ENCODE assay signal across 22 mouse cellular contexts in genomic region chr14:120271096-120271495, GRCm38 (mm10). TPM values are rescaled to one million over a fixed set of nuclear protein-coding genes. Genes with fewer than 3 reads are reported as not detected.
DNase-seq lines count a peak whose midpoint lies in the region; ATAC-seq and TF ChIP-seq lines count a peak whose summit lies in the region.
"Had no signal": no experiment of that assay in that cellular context is flagged by ENCODE, and none has a peak within 500 bp of the region (broad histone marks: within the 10 kb centered on the region; RNA-seq: fewer than 3 reads in every experiment).

No protein-coding gene starts in this region.

- TF ChIP-seq POLR2A in kidney, adult 2 months (IDR thresholded peaks at IDR 0.05; ENCODE audit: low read depth, low read length) = no peak

- ATAC-seq in intestine, embryonic 16.5 days = peak; percentile 77
- ATAC-seq in kidney, embryonic 16.5 days (ENCODE audit: low FRiP score, low TSS enrichment) = peak; percentile 53
- peak; percentile 39; the same call in 1 of the 2 replicates for ATAC-seq in stomach, embryonic 16.5 days (ENCODE audit: insufficient read depth, low FRiP score)
- ATAC-seq in forebrain, embryonic 16.5 days = no peak

- WGBS in kidney, adult 2 months = 42% methylated on average over 8 of the region's 8 CpGs
- WGBS in intestine, embryonic 16.5 days = 60% methylated on average over 8 of the region's 8 CpGs
- WGBS in kidney, embryonic 16.5 days = 58% methylated on average over 8 of the region's 8 CpGs
- WGBS in stomach, embryonic 16.5 days = 59% methylated on average over 8 of the region's 8 CpGs
- WGBS in forebrain, embryonic 16.5 days = 89% methylated on average over 8 of the region's 8 CpGs

- H3K4me2 ChIP-seq in intestine, embryonic 16.5 days (ENCODE audit: low read depth, low read length) = peak overlapping the region; percentile 24
- H3K4me2 ChIP-seq in kidney, embryonic 16.5 days (replicated peaks; ENCODE audit: low read depth, low read length) = peak overlapping the region; percentile 11; the same call in 1 of the 2 replicates
- no peak overlapping the region for H3K4me2 ChIP-seq in stomach, embryonic 16.5 days (ENCODE audit: low read depth, low read length)
- H3K4me2 ChIP-seq in forebrain, embryonic 16.5 days (ENCODE audit: low read length) = no peak overlapping the region
- H3K4me2 ChIP-seq: embryonic facial prominence, embryonic 15.5 days; heart, embryonic 15.5 days; limb, embryonic 13.5 days; lung, embryonic 14.5 days; neural tube, embryonic 12.5 days had no signal

- H3K27ac ChIP-seq in kidney, adult 2 months (ENCODE audit: insufficient read depth, low read depth, low read length) = peak overlapping the region; percentile 51; the same call in 1 of the 2 replicates
- H3K27ac ChIP-seq in intestine, embryonic 16.5 days (ENCODE audit: low read length) = peak overlapping the region; percentile 88
- H3K27ac ChIP-seq in kidney, embryonic 16.5 days (ENCODE audit: low read length) = peak overlapping the region; percentile 87
- H3K27ac ChIP-seq in stomach, embryonic 16.5 days (ENCODE audit: low read length) = peak overlapping the region; percentile 87
- no peak overlapping the region for H3K27ac ChIP-seq in forebrain, embryonic 16.5 days (ENCODE audit: low read length)
- H3K27ac ChIP-seq: embryonic facial prominence, embryonic 15.5 days; heart, adult 2 months; heart, embryonic 15.5 days; hindbrain, embryonic 10.5 days; limb, embryonic 13.5 days; midbrain, embryonic 10.5 days; neural tube, embryonic 12.5 days had no signal

- peak overlapping the region; percentile 36; the same call in 1 of the 2 replicates for H3K9ac ChIP-seq in intestine, embryonic 16.5 days (ENCODE audit: low read depth, low read length)
- H3K9ac ChIP-seq in kidney, embryonic 16.5 days (replicated peaks; ENCODE audit: low read length) = no peak overlapping the region
- 0 out of 2 replicates have a peak overlapping the region, but pooled peaks have one; percentile 36 for H3K9ac ChIP-seq in stomach, embryonic 16.5 days (ENCODE audit: low read length)
- H3K9ac ChIP-seq in forebrain, embryonic 16.5 days (replicated peaks; ENCODE audit: low read depth, low read length) = no peak overlapping the region
- H3K9ac ChIP-seq: embryonic facial prominence, embryonic 15.5 days; heart, embryonic 15.5 days; limb, embryonic 13.5 days; lung, embryonic 14.5 days; neural tube, embryonic 12.5 days had no signal

- H3K36me3 ChIP-seq in kidney, adult 2 months (ENCODE audit: control insufficient read depth, insufficient read depth, low read length) = no peaks in the 10 kb centered on the region
- no peaks in the 10 kb centered on the region for H3K36me3 ChIP-seq in intestine, embryonic 16.5 days (ENCODE audit: control insufficient read depth, insufficient read depth, low read length)
- no peaks in the 10 kb centered on the region for H3K36me3 ChIP-seq in kidney, embryonic 16.5 days (ENCODE audit: insufficient read depth, low read length)
- no peaks in the 10 kb centered on the region for H3K36me3 ChIP-seq in stomach, embryonic 16.5 days (ENCODE audit: control insufficient read depth, insufficient read depth, low read length)
- H3K36me3 ChIP-seq in forebrain, embryonic 16.5 days (ENCODE audit: control insufficient read depth, insufficient read depth) = no peaks in the 10 kb centered on the region
- H3K36me3 ChIP-seq: embryonic facial prominence, embryonic 15.5 days; heart, embryonic 15.5 days; hindbrain, embryonic 10.5 days; limb, embryonic 13.5 days; midbrain, embryonic 10.5 days; neural tube, embryonic 12.5 days had no signal

- H3K9me3 ChIP-seq in intestine, embryonic 16.5 days (ENCODE audit: control insufficient read depth, low read length) = no peaks in the 10 kb centered on the region
- H3K9me3 ChIP-seq in kidney, embryonic 16.5 days (ENCODE audit: low read length) = no peaks in the 10 kb centered on the region
- H3K9me3 ChIP-seq in stomach, embryonic 16.5 days (replicated peaks; ENCODE audit: control insufficient read depth, low read length) = no peaks in the 10 kb centered on the region
- H3K9me3 ChIP-seq in forebrain, embryonic 16.5 days (ENCODE audit: control insufficient read depth, low read length) = no peaks in the 10 kb centered on the region
- H3K9me3 ChIP-seq: embryonic facial prominence, embryonic 15.5 days; heart, embryonic 15.5 days; hindbrain, embryonic 10.5 days; limb, embryonic 13.5 days; midbrain, embryonic 10.5 days; neural tube, embryonic 12.5 days had no signal

- no peak for TF ChIP-seq CTCF in kidney, adult 2 months (conservative IDR thresholded peaks at IDR 0.05; ENCODE audit: insufficient read depth, insufficient read length, low read depth, low read length)

- no peak overlapping the region for H3K4me3 ChIP-seq in kidney, adult 2 months (ENCODE audit: insufficient read depth, low read depth, low read length)
- no peak overlapping the region; the same call in 1 of the 2 replicates for H3K4me3 ChIP-seq in intestine, embryonic 16.5 days (ENCODE audit: low read length)
- H3K4me3 ChIP-seq in kidney, embryonic 16.5 days (ENCODE audit: low read length) = no peak overlapping the region
- H3K4me3 ChIP-seq in stomach, embryonic 16.5 days (replicated peaks; ENCODE audit: low read length) = no peak overlapping the region
- no peak overlapping the region for H3K4me3 ChIP-seq in forebrain, embryonic 16.5 days (replicated peaks; ENCODE audit: low read length)
- H3K4me3 ChIP-seq: embryonic facial prominence, embryonic 15.5 days; heart, adult 2 months; heart, embryonic 15.5 days; hindbrain, embryonic 10.5 days; limb, embryonic 13.5 days; midbrain, embryonic 10.5 days; neural tube, embryonic 12.5 days had no signal

- H3K27me3 ChIP-seq in kidney, adult 2 months (replicated peaks; ENCODE audit: control insufficient read depth, insufficient read depth, low read length) = no peaks in the 10 kb centered on the region
- H3K27me3 ChIP-seq in intestine, embryonic 16.5 days (replicated peaks; ENCODE audit: control insufficient read depth, insufficient read depth, low read length) = no peaks in the 10 kb centered on the region
- H3K27me3 ChIP-seq in kidney, embryonic 16.5 days (ENCODE audit: insufficient read depth, low read length) = no peaks in the 10 kb centered on the region
- H3K27me3 ChIP-seq in stomach, embryonic 16.5 days (ENCODE audit: control insufficient read depth, insufficient read depth, low read length) = no peaks in the 10 kb centered on the region
- H3K27me3 ChIP-seq in forebrain, embryonic 16.5 days (replicated peaks; ENCODE audit: control insufficient read depth, insufficient read depth, low read length) = no peaks in the 10 kb centered on the region
- H3K27me3 ChIP-seq: CH12.LX; embryonic facial prominence, embryonic 15.5 days; heart, embryonic 15.5 days; limb, embryonic 13.5 days; neural tube, embryonic 12.5 days had no signal

- DNase-seq in kidney, adult 2 months = peak; percentile 67
- DNase-seq in kidney, adult 18-20 months = no peak
- no peak for DNase-seq in lung, postnatal 4 days
- DNase-seq: adrenal gland, postnatal 36 days; cerebellum, adult 2 months; cerebellum, postnatal 36 days; gastrocnemius, postnatal 10 days; lung, embryonic 14.5 days; lung, postnatal 36 days; thymus, adult 2 months had no signal

- peaks cover 15% of the 10 kb centered on the region; the same call in 1 of the 2 replicates for H3K4me1 ChIP-seq in kidney, adult 2 months (ENCODE audit: control insufficient read depth, insufficient read depth, low read length)
- peaks cover 12% of the 10 kb centered on the region for H3K4me1 ChIP-seq in intestine, embryonic 16.5 days (ENCODE audit: control insufficient read depth, insufficient read depth, low read length)
- H3K4me1 ChIP-seq in kidney, embryonic 16.5 days (ENCODE audit: insufficient read depth, low read length) = peaks cover 24% of the 10 kb centered on the region
- H3K4me1 ChIP-seq in stomach, embryonic 16.5 days (ENCODE audit: control insufficient read depth, insufficient read depth, low read length) = peaks cover 5% of the 10 kb centered on the region; the same call in 1 of the 2 replicates
- H3K4me1 ChIP-seq in forebrain, embryonic 16.5 days (replicated peaks; ENCODE audit: control insufficient read depth, insufficient read depth, low read length) = peaks cover 6% of the 10 kb centered on the region

RNA-seq across cellular contexts. Expression of gene Mbnl2, which starts 4.4 kb away (rescaled TPM):
- 50.0 and 53.9 TPM in 2 replicates for polyA plus RNA-seq in kidney, adult 2 months (2012; rRNA removed)
- polyA plus RNA-seq in intestine, embryonic 16.5 days (2015; fragmentation: Nextera tagmentation; extraction: Ambion mirVana) = 114 and 127 TPM in 2 replicates
- 103 and 106 TPM in 2 replicates for polyA plus RNA-seq in kidney, embryonic 16.5 days (2015; fragmentation: Nextera tagmentation; extraction: Ambion mirVana)
- 131 and 136 TPM in 2 replicates for polyA plus RNA-seq in stomach, embryonic 16.5 days (2015; fragmentation: Nextera tagmentation; extraction: Ambion mirVana)
- polyA plus RNA-seq in forebrain, embryonic 16.5 days (2015; fragmentation: Nextera tagmentation; extraction: Ambion mirVana) = 23.1 and 26.8 TPM in 2 replicates

Comparison
In these comparisons a context has a peak if more than half of its experiments do, and no peak if none do; other contexts are left out.
1. H3K4me2 ChIP-seq: peak in intestine, embryonic 16.5 days (single experiment) and kidney, embryonic 16.5 days (single experiment); none in stomach, embryonic 16.5 days (single experiment) and forebrain, embryonic 16.5 days (single experiment).
2. H3K9ac ChIP-seq: peak in intestine, embryonic 16.5 days (single experiment) and stomach, embryonic 16.5 days (single experiment); none in kidney, embryonic 16.5 days (single experiment) and forebrain, embryonic 16.5 days (single experiment).